Mouse (Mus musculus) lung, adult 2 months (tissue): Measurements from ENCODE around the gene Inip. TPM values are rescaled to one million over a fixed set of nuclear protein-coding genes. Genes with fewer than 3 reads are reported as not detected.
A peak's percentile ranks its signal among the peaks of the same experiment; 100 is the strongest.
"Not testable (repeated sequence)": the region's sequence is repeated elsewhere in the genome, so short reads cannot be mapped to it uniquely, and the experiment has no call there.

Experiments used
- DNase-seq: peaks from one replicate; pipeline ENCODE4 v3.0.0; 2022
- H3K4me1 ChIP-seq: fragments of 200-500 bp; 2 replicates; pipeline ENCODE4 v1.6.1; 2011; ENCODE audit warnings: low read length; ENCODE audit not compliant: control insufficient read depth, insufficient read depth
- H3K4me3 ChIP-seq: fragments of 200-500 bp; replicated peaks from 2 replicates; pipeline ENCODE3; 2011; ENCODE audit warnings: low read depth, mild to moderate bottlenecking, control low read depth, low read length; ENCODE audit errors: extremely low read depth
- CTCF ChIP-seq: fragments of 200-500 bp; IDR thresholded peaks from 2 replicates; pipeline ENCODE4 v1.5.1; 2011; ENCODE audit warnings: mild to moderate bottlenecking, low read length, control low read depth; ENCODE audit not compliant: insufficient read depth
- POLR2A ChIP-seq: fragments of 200-500 bp; IDR thresholded peaks from 2 replicates; pipeline ENCODE4 v1.6.1; 2011; ENCODE audit warnings: low read depth, mild to moderate bottlenecking, control low read depth, low read length, borderline replicate concordance; ENCODE audit errors: extremely low read depth
- WGBS: fragments of 180-500 bp; shearing (Covaris S2); methylation state at CpG from one replicate; pipeline ENCODE4 v1.1.7; 2018; 5-methylcytosine and 5-hydroxymethylcytosine counted together
- polyA plus RNA-seq: library from polyadenylated mRNA; depleted of rRNA; stranded (reverse); fragments of >200 nt; gene quantifications from 2 replicates; pipeline ENCODE4 v1.2.3, GENCODE M21; 2012

Gene Inip
- polyA plus RNA-seq, 1 experiment, result 8.9 TPM

DNA sequence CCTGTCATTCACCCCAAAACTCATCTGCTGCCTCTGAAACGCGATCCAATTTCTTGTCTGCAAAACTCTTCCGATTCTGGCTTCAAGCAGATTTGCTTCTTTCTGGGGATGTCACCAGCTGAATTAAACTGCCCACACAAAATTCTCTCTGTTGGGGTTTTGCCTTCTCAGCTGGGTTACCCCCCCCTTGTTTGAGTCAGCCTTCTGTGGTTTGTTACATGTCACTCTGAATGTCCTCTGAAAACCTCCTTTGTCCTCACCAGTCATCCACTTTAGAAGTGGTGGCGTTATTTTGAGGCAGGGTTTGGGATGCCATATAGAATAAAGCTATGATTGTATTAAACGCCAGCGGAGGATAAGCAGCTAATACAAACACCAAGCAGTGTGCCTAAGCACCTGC is 718 bp upstream of the Inip start:
- WGBS, result 81% methylated on average over 6 of the region's 6 CpGs
- no peaks in the 10 kb centered on the region; the same call in 1 of the 2 replicates for H3K4me1 ChIP-seq
- TF ChIP-seq POLR2A, result no peak
- DNase-seq, result no peak
- H3K4me3 ChIP-seq, result no peak overlapping the region

- no peak for DNase-seq
- TF ChIP-seq CTCF (no peak), POLR2A (no peak)
- Histone ChIP-seq H3K4me1 (no peaks in the 10 kb centered on the region), H3K4me3 (no peak overlapping the region)
- 81% methylated on average over 5 of the region's 5 CpGs for WGBS
Observed at GRCm38 (mm10) chr4:59800181-59800580, 1.2 kb downstream of the Inip start.

- Histone ChIP-seq H3K4me3 (no peak overlapping the region), H3K4me1 (no peaks in the 10 kb centered on the region)
- 74% methylated on average over 2 of the region's 2 CpGs for WGBS
- TF ChIP-seq CTCF, result no peak
- TF ChIP-seq POLR2A, result no peak
- DNase-seq, result no peak
Observed at GRCm38 (mm10) chr4:59795788-59796455, 5.5 kb downstream of the Inip start.

DNA sequence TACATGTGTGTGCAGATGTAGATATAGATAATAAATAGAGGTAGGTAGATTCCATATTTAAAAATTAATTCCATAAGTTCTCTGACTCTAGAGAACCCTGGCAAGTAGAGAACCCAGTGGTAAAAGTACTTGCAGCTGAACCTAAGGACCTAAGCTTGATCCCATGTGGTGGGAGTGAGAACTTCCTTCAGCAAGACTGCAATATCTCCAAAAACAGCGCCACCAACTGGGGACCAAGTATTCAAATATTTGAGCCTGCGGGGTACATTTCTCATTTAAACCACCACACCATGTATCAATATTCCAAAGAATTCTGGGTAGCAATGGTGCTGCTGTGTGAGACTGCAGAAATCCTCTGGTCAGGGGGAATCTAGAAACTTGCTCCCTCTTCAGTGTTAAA is 7.3 kb downstream of the Inip start:
- WGBS, result 77% methylated on average over 2 of the region's 2 CpGs
- Histone ChIP-seq H3K4me1 (no peaks in the 10 kb centered on the region), H3K4me3 (no peak overlapping the region)
- DNase-seq, result no peak
- TF ChIP-seq POLR2A, result no peak
- no peak for TF ChIP-seq CTCF

- not testable (repeated sequence) for H3K4me3 ChIP-seq, DNase-seq, H3K4me1 ChIP-seq
- 70% methylated on average over 2 of the region's 2 CpGs for WGBS
Observed at GRCm38 (mm10) chr4:59793626-59794025, 7.8 kb downstream of the Inip start.

GRCm38 (mm10) chr4:59789015-59789414 is 12.4 kb downstream of the Inip start:
- H3K4me1 ChIP-seq, result no peaks in the 10 kb centered on the region; the same call in 1 of the 2 replicates
- DNase-seq, result no peak
- no peak for TF ChIP-seq CTCF
- no peak for TF ChIP-seq POLR2A

DNA sequence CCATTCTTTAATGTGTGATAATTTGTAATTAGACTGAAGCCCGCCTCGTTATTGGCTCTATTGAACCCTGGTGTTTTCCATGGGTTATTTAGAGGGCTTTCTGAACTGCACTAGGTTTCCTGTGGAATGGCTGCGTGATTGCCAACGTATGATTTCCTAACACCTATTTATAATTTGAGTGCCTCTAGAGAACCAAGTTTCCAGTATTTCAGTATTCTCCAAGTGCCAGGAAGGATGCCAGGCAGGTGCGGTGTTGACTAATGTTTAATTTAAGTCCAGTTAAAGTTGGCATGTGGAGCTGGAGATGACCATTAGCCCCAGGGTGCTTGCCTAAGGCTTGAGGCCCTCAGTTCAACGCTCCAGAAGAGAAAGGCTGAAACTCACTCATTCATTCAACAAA is 14.3 kb downstream of the Inip start:
- 50% methylated on average over 6 of the region's 6 CpGs for WGBS
- peaks cover 3% of the 10 kb centered on the region; the same call in 1 of the 2 replicates for H3K4me1 ChIP-seq
- TF ChIP-seq CTCF (no peak), POLR2A (no peak)
- no peak overlapping the region for H3K4me3 ChIP-seq
- DNase-seq, result peak; percentile 41

More at GRCm38 (mm10) chr4:59789015-59789414, 12.4 kb downstream of the Inip start:
- no peak overlapping the region for H3K4me3 ChIP-seq

GRCm38 (mm10) chr4:59786661-59787060 is 14.7 kb downstream of the Inip start:
- no peak overlapping the region for H3K4me3 ChIP-seq
- WGBS, result 2% methylated on average over 7 of the region's 7 CpGs
- TF ChIP-seq CTCF, result peak; percentile 90
- no peak for TF ChIP-seq POLR2A
- peak; percentile 76 for DNase-seq
- peaks cover 3% of the 10 kb centered on the region; the same call in 1 of the 2 replicates for H3K4me1 ChIP-seq

DNA sequence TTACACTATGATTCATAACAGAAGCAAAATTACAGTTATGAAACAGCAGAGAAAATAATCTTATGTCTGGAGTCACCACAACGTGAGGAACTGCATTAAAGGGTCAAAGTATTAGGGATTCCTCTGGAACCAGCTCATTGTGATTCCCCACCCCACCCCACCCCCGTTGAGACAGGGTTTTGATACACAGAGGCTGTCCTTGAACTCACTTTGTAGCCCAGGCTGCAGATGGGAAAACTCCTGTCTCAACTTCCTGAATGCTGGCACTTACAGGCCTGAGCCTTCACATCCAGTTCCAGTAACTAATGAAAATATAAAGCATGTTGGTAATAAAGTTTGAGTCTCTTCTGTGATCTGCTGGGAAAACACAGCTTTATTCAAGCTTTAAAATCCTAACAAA is 16.0 kb downstream of the Inip start:
- DNase-seq, result no peak
- H3K4me3 ChIP-seq, result no peak overlapping the region
- TF ChIP-seq CTCF (no peak), POLR2A (no peak)
- peaks cover 3% of the 10 kb centered on the region; the same call in 1 of the 2 replicates for H3K4me1 ChIP-seq
- 20% methylated on average over 2 of the region's 2 CpGs for WGBS

- DNase-seq, result peak; percentile 95
- 1% methylated on average over 36 of the region's 36 CpGs for WGBS
- TF ChIP-seq CTCF (no peak), POLR2A (peak; percentile 62; the same call in 1 of the 2 replicates)
- H3K4me3 ChIP-seq, result peak overlapping the region; percentile 91
- H3K4me1 ChIP-seq, result peaks cover 3% of the 10 kb centered on the region; the same call in 1 of the 2 replicates
Observed at GRCm38 (mm10) chr4:59783685-59784279, 17.6 kb downstream of the Inip start.
